In genomic region chr11:104439703-104440102, GRCm38 (mm10) we compare ENCODE assay signal across 9 mouse cellular contexts. TPM values are rescaled to one million over a fixed set of nuclear protein-coding genes. Genes with fewer than 3 reads are reported as not detected.
DNase-seq lines count a peak whose midpoint lies in the region; ATAC-seq and TF ChIP-seq lines count a peak whose summit lies in the region.
"Had no signal": no experiment of that assay in that cellular context is flagged by ENCODE, and none has a peak within 500 bp of the region (broad histone marks: within the 10 kb centered on the region; RNA-seq: fewer than 3 reads in every experiment).

No protein-coding gene starts in this region.

- no peak for TF ChIP-seq POLR2A in MEL (IDR thresholded peaks at IDR 0.05; ENCODE audit: control insufficient read depth in 1 of 2, insufficient read depth in 1 of 2, low read depth in 1 of 2, low read length in 2 of 2, poor library complexity in 1 of 2)

- 62% methylated on average over 2 of the region's 2 CpGs for WGBS in hindbrain, embryonic 10.5 days
- WGBS in hindbrain, embryonic 11.5 days: 65% methylated on average over 2 of the region's 2 CpGs
- WGBS in forebrain, embryonic 16.5 days: 25% methylated on average over 2 of the region's 2 CpGs
- 76% methylated on average over 2 of the region's 2 CpGs for WGBS in midbrain, embryonic 10.5 days

- TF ChIP-seq EP300 in MEL (IDR thresholded peaks at IDR 0.05; ENCODE audit: low read depth in 1 of 2, low read length in 2 of 2): no peak; a peak in 1 of 4 replicates

- TF ChIP-seq CTCF in MEL (IDR thresholded peaks at IDR 0.05 in 2 of 3, conservative IDR thresholded peaks at IDR 0.05 in 1 of 3; ENCODE audit: control insufficient read depth in 1 of 3, insufficient read depth in 1 of 3, low read depth in 2 of 3, low read length in 3 of 3, poor library complexity in 1 of 3, severe bottlenecking in 1 of 3): no peak

- peaks cover 34% of the 10 kb centered on the region for H3K4me1 ChIP-seq in hindbrain, embryonic 10.5 days (replicated peaks)
- H3K4me1 ChIP-seq in hindbrain, embryonic 11.5 days (replicated peaks; ENCODE audit: control insufficient read depth, insufficient read depth, low read length): no peaks in the 10 kb centered on the region
- H3K4me1 ChIP-seq in MEL (ENCODE audit: control insufficient read depth in 1 of 2, insufficient read depth in 2 of 2, low read length in 2 of 2): peaks cover 19 to 54% of the 10 kb centered on the region in 2 experiments
- peaks cover 18% of the 10 kb centered on the region for H3K4me1 ChIP-seq in forebrain, embryonic 16.5 days (replicated peaks; ENCODE audit: control insufficient read depth, insufficient read depth, low read length)
- peaks cover 31% of the 10 kb centered on the region for H3K4me1 ChIP-seq in midbrain, embryonic 10.5 days

- H3K79me2 ChIP-seq in MEL (ENCODE audit: control insufficient read depth, insufficient read depth, low read length, poor library complexity): peaks cover 59% of the 10 kb centered on the region

- H3K4me3 ChIP-seq in hindbrain, embryonic 10.5 days: peak overlapping the region; percentile 88
- no peak overlapping the region for H3K4me3 ChIP-seq in hindbrain, embryonic 11.5 days (ENCODE audit: low read depth, low read length)
- peak overlapping the region in 1 of 2 experiments; percentile 68; a peak in 2 of 4 replicates for H3K4me3 ChIP-seq in MEL (ENCODE audit: control insufficient read depth in 1 of 2, insufficient read depth in 1 of 2, low read depth in 2 of 2, low read length in 2 of 2)
- no peak overlapping the region for H3K4me3 ChIP-seq in forebrain, embryonic 16.5 days (replicated peaks; ENCODE audit: low read length)
- peak overlapping the region; percentile 83 for H3K4me3 ChIP-seq in midbrain, embryonic 10.5 days

- ATAC-seq in hindbrain, embryonic 11.5 days (ENCODE audit: low FRiP score): no peak
- no peak for ATAC-seq in forebrain, embryonic 16.5 days

- no peak overlapping the region for H3K9ac ChIP-seq in hindbrain, embryonic 11.5 days (ENCODE audit: low read depth, low read length)
- H3K9ac ChIP-seq in MEL (ENCODE audit: control insufficient read depth, low read depth, low read length, poor library complexity, severe bottlenecking): peak overlapping the region; percentile 91; the same call in 1 of the 2 replicates
- H3K9ac ChIP-seq in forebrain, embryonic 16.5 days (replicated peaks; ENCODE audit: low read depth, low read length): no peak overlapping the region

- no peaks in the 10 kb centered on the region for H3K27me3 ChIP-seq in hindbrain, embryonic 10.5 days (ENCODE audit: insufficient read depth, poor library complexity, severe bottlenecking)
- H3K27me3 ChIP-seq in hindbrain, embryonic 11.5 days (ENCODE audit: control insufficient read depth, insufficient read depth, low read length): no peaks in the 10 kb centered on the region
- no peaks in the 10 kb centered on the region for H3K27me3 ChIP-seq in MEL (ENCODE audit: control insufficient read depth in 1 of 2, insufficient read depth in 2 of 2, low read length in 2 of 2)
- H3K27me3 ChIP-seq in forebrain, embryonic 16.5 days (replicated peaks; ENCODE audit: control insufficient read depth, insufficient read depth, low read length): no peaks in the 10 kb centered on the region
- H3K27me3 ChIP-seq in midbrain, embryonic 10.5 days (ENCODE audit: low read depth, poor library complexity, severe bottlenecking): no peaks in the 10 kb centered on the region

- no peaks in the 10 kb centered on the region for H3K36me3 ChIP-seq in hindbrain, embryonic 10.5 days
- no peaks in the 10 kb centered on the region for H3K36me3 ChIP-seq in hindbrain, embryonic 11.5 days (ENCODE audit: control insufficient read depth, insufficient read depth, low read length)
- peaks cover 0 to 60% of the 10 kb centered on the region in 2 experiments; a peak in 2 of 4 replicates for H3K36me3 ChIP-seq in MEL (ENCODE audit: control insufficient read depth in 1 of 2, insufficient read depth in 2 of 2, low read length in 2 of 2)
- no peaks in the 10 kb centered on the region for H3K36me3 ChIP-seq in forebrain, embryonic 16.5 days (ENCODE audit: control insufficient read depth, insufficient read depth)
- no peaks in the 10 kb centered on the region for H3K36me3 ChIP-seq in midbrain, embryonic 10.5 days

- no peak for DNase-seq in hindbrain, embryonic 10.5 days (ENCODE audit: low spot score)
- no peak for DNase-seq in hindbrain, embryonic 11.5 days (ENCODE audit: low spot score)
- DNase-seq in MEL (ENCODE audit: low read depth, low spot score): no peak
- DNase-seq in midbrain, embryonic 10.5 days (ENCODE audit: low spot score): no peak
- DNase-seq in embryo, embryonic 11 days: no peak
- no peak for DNase-seq in adrenal gland, postnatal 14 days
- no peak for DNase-seq in natural killer cell, adult 2 months (ENCODE audit: low spot score in 2 of 2)
- DNase-seq: thymus, postnatal 14 days had no signal

- TF ChIP-seq RAD21 in MEL (IDR thresholded peaks at IDR 0.05; ENCODE audit: low read depth, low read length): no peak

- H3K4me2 ChIP-seq in hindbrain, embryonic 11.5 days (replicated peaks; ENCODE audit: low read depth, low read length): no peak overlapping the region; the same call in 1 of the 2 replicates
- H3K4me2 ChIP-seq in forebrain, embryonic 16.5 days (ENCODE audit: low read length): peak overlapping the region; percentile 48

- no peaks in the 10 kb centered on the region for H3K9me3 ChIP-seq in hindbrain, embryonic 10.5 days
- H3K9me3 ChIP-seq in hindbrain, embryonic 11.5 days (ENCODE audit: control insufficient read depth, low read length): no peaks in the 10 kb centered on the region
- no peaks in the 10 kb centered on the region for H3K9me3 ChIP-seq in MEL (replicated peaks; ENCODE audit: insufficient read depth, low read length)
- no peaks in the 10 kb centered on the region for H3K9me3 ChIP-seq in forebrain, embryonic 16.5 days (ENCODE audit: control insufficient read depth, low read length)
- H3K9me3 ChIP-seq in midbrain, embryonic 10.5 days (replicated peaks): no peaks in the 10 kb centered on the region

- no peak overlapping the region for H3K27ac ChIP-seq in hindbrain, embryonic 10.5 days
- H3K27ac ChIP-seq in hindbrain, embryonic 11.5 days (ENCODE audit: low read depth, low read length): no peak overlapping the region
- H3K27ac ChIP-seq in MEL (ENCODE audit: control insufficient read depth, low read depth, low read length): no peak overlapping the region
- H3K27ac ChIP-seq in forebrain, embryonic 16.5 days (ENCODE audit: low read length): no peak overlapping the region
- no peak overlapping the region for H3K27ac ChIP-seq in midbrain, embryonic 10.5 days (replicated peaks)

TF ChIP-seq in MEL, 35 proteins besides CTCF, POLR2A, EP300 and RAD21:
- TF ChIP-seq MXI1 (IDR thresholded peaks at IDR 0.05; ENCODE audit: low read depth, low read length): no peak
- TF ChIP-seq MYC (IDR thresholded peaks at IDR 0.05; ENCODE audit: low read depth, low read length): no peak
- 0 out of 2 replicates have a peak, but pooled peaks have one; percentile 6 for TF ChIP-seq HCFC1 (IDR thresholded peaks at IDR 0.05; ENCODE audit: low read depth, low read length)
- no peak for TF ChIP-seq JUND (IDR thresholded peaks at IDR 0.05; ENCODE audit: low read depth, low read length)
- TF ChIP-seq USF1 (IDR thresholded peaks at IDR 0.05; ENCODE audit: low read depth, low read length): peak; percentile 70
- peak; percentile 4; the same call in 1 of the 2 replicates for TF ChIP-seq SIN3A (IDR thresholded peaks at IDR 0.05; ENCODE audit: low read length)
- no peak for TF ChIP-seq POLR2AphosphoS5 (IDR thresholded peaks at IDR 0.05; ENCODE audit: borderline replicate concordance, low read depth, low read length)
TF ChIP-seq in MEL: peak in this region for 3.

RNA-seq across cellular contexts. Expression of gene Kansl1, which starts 29.0 kb away (rescaled TPM):
- 28.9 TPM in 2 replicates for polyA plus RNA-seq in hindbrain, embryonic 10.5 days (2016; fragmentation: Nextera tagmentation; extraction: Ambion mirVana)
- polyA plus RNA-seq in hindbrain, embryonic 11.5 days (2014; fragmentation: Nextera tagmentation; extraction: Ambion mirVana): 29.8 and 31.3 TPM in 2 replicates
- total RNA-seq in MEL (2012; rRNA removed): 14.9 and 17.1 TPM in 2 replicates
- polyA plus RNA-seq in MEL (2012; ENCODE audit: insufficient read depth in 1 of 2, insufficient read length in 2 of 2, low read depth in 1 of 2, low replicate concordance in 2 of 2, missing spikeins in 1 of 2): 10 to 100 TPM; 56.4 to 76.3 TPM
- polyA plus RNA-seq in forebrain, embryonic 16.5 days (2015; fragmentation: Nextera tagmentation; extraction: Ambion mirVana): 32.5 and 32.7 TPM in 2 replicates
- 24.5 and 27.9 TPM in 2 replicates for polyA plus RNA-seq in midbrain, embryonic 10.5 days (2016; fragmentation: Nextera tagmentation; extraction: Ambion mirVana)
- 49.7 and 53.7 TPM in 2 replicates for total RNA-seq in adrenal gland, postnatal 14 days (2021)

Comparison
In these comparisons a context has a peak if more than half of its experiments do, and no peak if none do; other contexts are left out.
1. H3K4me3 ChIP-seq: peak in hindbrain, embryonic 10.5 days (single experiment) and midbrain, embryonic 10.5 days (single experiment); none in hindbrain, embryonic 11.5 days (single experiment) and forebrain, embryonic 16.5 days (single experiment).